Mouse (Mus musculus): ENCODE measurements around the gene Tmem115. TPM values are rescaled to one million over a fixed set of nuclear protein-coding genes. Genes with fewer than 3 reads are reported as not detected.

The Tmem115 gene
- polyA plus RNA-seq, 1 experiment from 2014 or later: 48.1 TPM

DNA sequence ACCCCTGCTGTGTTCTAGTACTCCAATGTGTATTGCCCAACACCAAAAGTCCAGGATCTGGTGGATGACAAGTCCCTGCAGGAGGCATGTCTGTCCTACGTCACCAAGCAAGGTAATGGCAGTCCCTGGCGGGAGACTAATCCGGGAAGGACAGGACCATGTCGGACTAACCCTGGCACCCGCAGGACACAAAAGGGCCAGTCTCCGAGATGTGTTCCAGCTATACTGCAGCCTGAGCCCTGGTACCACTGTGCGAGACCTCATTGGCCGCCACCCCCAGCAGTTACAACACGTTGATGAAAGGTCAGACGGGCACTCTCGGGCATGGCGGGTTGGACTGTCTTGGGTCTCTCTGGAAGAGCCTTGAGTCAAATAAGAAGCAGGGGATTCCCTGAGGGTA is 11.0 kb downstream of the Tmem115 start:
- no peak overlapping the region for H3K9ac ChIP-seq
- no peak overlapping the region for H3K4me3 ChIP-seq
- H3K4me2 ChIP-seq: no peak overlapping the region
- 93% methylated on average over 12 of the region's 12 CpGs for WGBS
- peaks cover 41% of the 10 kb centered on the region for H3K4me1 ChIP-seq (replicated peaks)
- no peak overlapping the region for H3K27ac ChIP-seq (replicated peaks)
- H3K36me3 ChIP-seq: peaks cover 22% of the 10 kb centered on the region
- H3K27me3 ChIP-seq: peaks cover 11% of the 10 kb centered on the region; the same call in 1 of the 2 replicates
- no peak for ATAC-seq (ENCODE audit: low FRiP score, low read depth)
- H3K9me3 ChIP-seq: no peaks in the 10 kb centered on the region

DNA sequence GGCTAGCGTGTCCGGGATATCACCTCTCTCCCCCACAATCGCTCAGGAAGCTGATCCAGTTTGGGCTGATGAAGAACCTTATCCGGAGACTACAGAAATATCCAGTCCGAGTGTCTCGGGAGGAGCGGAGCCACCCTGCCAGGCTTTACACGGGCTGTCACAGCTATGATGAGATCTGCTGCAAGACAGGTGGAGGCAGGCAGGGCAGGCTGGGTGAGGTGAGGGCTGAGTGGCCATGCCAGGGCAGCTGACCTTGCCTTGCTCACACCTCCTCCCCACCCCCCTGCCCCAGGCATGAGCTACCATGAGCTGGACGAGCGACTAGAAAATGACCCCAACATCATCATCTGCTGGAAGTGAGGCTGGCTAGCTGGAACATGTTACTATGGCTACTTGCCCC is 11.5 kb downstream of the Tmem115 start:
- Histone ChIP-seq H3K4me1 (replicated peaks) (peaks cover 39% of the 10 kb centered on the region), H3K9ac (no peak overlapping the region), H3K4me3 (no peak overlapping the region), H3K27ac (replicated peaks) (no peak overlapping the region), H3K36me3 (peaks cover 17% of the 10 kb centered on the region), H3K4me2 (no peak overlapping the region), H3K9me3 (no peaks in the 10 kb centered on the region), H3K27me3 (peaks cover 16% of the 10 kb centered on the region)
- WGBS: 89% methylated on average over 10 of the region's 10 CpGs
- no peak for ATAC-seq (ENCODE audit: low FRiP score, low read depth)

DNA sequence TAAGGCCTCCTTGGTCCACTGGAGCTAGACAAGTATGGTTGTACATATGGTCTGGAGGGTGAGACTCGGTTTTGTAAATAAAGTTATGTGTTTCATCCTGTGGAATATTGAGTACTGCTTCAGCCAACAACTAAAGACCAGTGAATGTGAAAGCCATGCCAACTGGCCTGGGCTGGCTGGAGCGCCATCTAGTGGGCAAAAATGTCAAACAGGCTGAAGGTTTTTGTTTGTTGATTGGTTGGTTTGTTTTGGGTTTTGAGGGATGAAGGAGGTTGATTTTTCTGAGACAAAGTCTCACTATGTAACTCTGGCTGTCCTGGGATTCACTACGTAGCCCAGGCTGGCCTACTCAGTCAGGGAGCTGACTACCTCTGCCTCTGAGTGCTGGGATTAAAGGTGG is 11.9 kb downstream of the Tmem115 start:
- no peak overlapping the region for H3K9ac ChIP-seq
- H3K4me2 ChIP-seq: no peak overlapping the region
- H3K9me3 ChIP-seq: no peaks in the 10 kb centered on the region
- 4% methylated on average over 3 of the region's 3 CpGs for WGBS
- no peak overlapping the region for H3K27ac ChIP-seq (replicated peaks)
- peaks cover 20% of the 10 kb centered on the region for H3K27me3 ChIP-seq
- H3K4me3 ChIP-seq: no peak overlapping the region
- peaks cover 37% of the 10 kb centered on the region for H3K4me1 ChIP-seq (replicated peaks)
- H3K36me3 ChIP-seq: peaks cover 17% of the 10 kb centered on the region
- no peak for ATAC-seq (ENCODE audit: low FRiP score, low read depth)

DNA sequence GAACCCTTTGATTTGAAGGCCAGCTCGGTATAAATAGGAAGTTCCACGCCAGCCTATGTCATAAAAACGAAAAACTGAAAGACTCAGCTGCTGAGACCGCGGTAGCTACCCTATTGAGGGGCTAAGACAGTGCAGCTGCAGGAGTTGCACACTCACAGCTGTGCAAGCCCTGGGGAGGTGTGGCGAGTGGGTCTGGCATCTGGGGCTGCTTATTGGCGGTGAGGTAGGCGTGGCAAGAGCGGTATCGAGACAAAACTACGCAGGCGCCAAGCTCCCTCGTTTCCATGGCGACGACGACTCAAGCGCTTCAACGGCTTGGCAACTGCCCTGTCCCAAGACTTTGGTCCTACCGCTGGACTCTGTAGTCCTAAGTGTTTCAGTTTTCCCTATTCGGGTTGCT is 13.3 kb downstream of the Tmem115 start, which contains the start of gene Zmynd10:
Gene Zmynd10 (plus strand): TSS at position 273 of the 400 bp plus-strand sequence.
- Histone ChIP-seq H3K27ac (replicated peaks) (peak within 1 kb of the TSS; percentile 48), H3K9me3 (no peaks in the 10 kb centered on the region), H3K4me2 (peak within 1 kb of the TSS; percentile 56), H3K9ac (no peak within 1 kb of the TSS), H3K27me3 (peaks cover 34% of the 10 kb centered on the region), H3K4me3 (peak within 1 kb of the TSS; percentile 20; the same call in 1 of the 2 replicates), H3K36me3 (peaks cover 17% of the 10 kb centered on the region), H3K4me1 (replicated peaks) (peaks cover 42% of the 10 kb centered on the region)
- peak; percentile 47 for ATAC-seq (ENCODE audit: low FRiP score, low read depth)
- 4% methylated on average over 20 of the region's 20 CpGs for WGBS

DNA sequence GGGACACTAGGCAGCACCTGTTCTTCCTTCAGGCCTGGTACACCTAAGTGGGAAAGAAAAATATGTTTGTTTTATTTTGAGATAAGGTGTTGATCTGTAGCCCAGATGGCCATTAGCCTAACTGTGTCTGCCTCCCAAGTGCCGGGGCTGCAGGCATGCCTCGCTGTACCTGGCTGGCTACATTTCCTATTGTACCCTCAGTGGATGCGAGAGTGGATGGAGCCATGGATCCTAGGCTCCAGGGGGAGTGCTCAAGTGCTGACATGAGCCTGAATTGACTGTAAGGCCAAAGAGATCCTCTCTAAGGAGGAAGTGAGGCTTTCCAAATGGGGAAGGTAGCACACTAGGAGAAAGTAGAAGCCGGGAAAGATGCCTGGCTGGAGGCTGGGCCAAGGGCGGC is 14.2 kb downstream of the Tmem115 start:
- H3K9ac ChIP-seq: no peak overlapping the region
- H3K27ac ChIP-seq (replicated peaks): no peak overlapping the region
- 79% methylated on average over 5 of the region's 5 CpGs for WGBS
- peaks cover 43% of the 10 kb centered on the region for H3K27me3 ChIP-seq
- H3K36me3 ChIP-seq: peaks cover 17% of the 10 kb centered on the region
- H3K4me2 ChIP-seq: no peak overlapping the region
- no peaks in the 10 kb centered on the region for H3K9me3 ChIP-seq
- H3K4me1 ChIP-seq (replicated peaks): peaks cover 36% of the 10 kb centered on the region
- no peak overlapping the region for H3K4me3 ChIP-seq
- no peak for ATAC-seq (ENCODE audit: low FRiP score, low read depth)

DNA sequence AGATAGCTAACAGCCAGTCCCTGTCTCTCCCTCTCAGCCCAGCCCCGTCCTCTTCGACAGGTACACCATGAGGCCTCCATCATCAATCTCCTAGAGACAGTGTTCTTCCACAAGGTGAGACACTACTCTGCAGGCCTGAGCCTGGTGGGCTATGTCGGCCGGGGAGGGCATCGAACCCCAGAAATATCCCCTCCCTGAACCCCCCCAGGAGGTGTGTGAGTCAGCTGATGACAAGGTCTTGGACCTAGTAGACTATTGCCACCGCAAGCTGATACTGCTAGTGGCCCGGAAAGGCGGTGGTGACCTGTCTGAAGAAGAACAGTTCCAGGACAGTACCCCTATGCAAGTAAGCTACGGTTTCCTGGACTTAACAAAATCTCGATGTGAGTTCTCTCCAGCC is 15.1 kb downstream of the Tmem115 start:
- H3K4me2 ChIP-seq: no peak overlapping the region
- peaks cover 14% of the 10 kb centered on the region for H3K36me3 ChIP-seq
- H3K27me3 ChIP-seq: peaks cover 45% of the 10 kb centered on the region
- H3K9ac ChIP-seq: no peak overlapping the region
- WGBS: 94% methylated on average over 10 of the region's 10 CpGs
- H3K4me3 ChIP-seq: no peak overlapping the region
- peaks cover 41% of the 10 kb centered on the region for H3K4me1 ChIP-seq (replicated peaks)
- no peak for ATAC-seq (ENCODE audit: low FRiP score, low read depth)
- no peak overlapping the region for H3K27ac ChIP-seq (replicated peaks)
- no peaks in the 10 kb centered on the region for H3K9me3 ChIP-seq

DNA sequence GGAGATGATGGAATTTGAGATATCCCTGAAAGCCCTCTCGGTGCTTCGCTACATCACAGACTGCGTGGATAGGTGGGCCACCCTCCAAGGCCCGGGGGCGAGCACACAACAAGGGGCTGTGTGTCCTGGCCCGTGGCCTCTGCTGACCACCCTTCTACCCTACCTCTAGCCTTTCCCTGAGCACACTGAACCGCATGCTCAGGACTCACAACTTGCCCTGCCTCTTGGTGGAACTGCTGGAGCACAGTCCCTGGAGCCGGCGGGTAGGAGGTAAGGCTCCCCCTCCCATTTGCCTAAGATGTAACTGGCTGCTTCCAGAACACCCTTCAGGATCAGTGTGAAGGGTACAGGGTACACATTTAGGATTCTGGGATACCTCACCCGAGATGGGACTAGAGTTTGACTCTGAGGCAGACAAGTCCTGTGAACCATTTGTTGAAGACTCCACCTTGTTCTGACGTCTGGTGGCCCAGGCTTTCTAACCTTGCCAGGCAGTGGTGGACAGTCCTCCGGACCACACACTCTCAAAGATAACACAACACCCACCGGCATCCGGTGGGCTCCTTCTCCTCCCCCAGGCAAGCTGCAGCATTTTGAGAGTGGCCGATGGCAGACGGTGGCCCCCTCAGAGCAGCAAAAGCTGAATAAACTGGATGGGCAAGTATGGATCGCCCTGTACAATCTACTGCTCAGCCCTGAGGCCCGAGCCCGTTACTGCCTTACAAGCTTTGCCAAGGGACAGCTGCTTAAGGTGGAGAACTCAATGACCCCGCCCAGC is 15.7 kb downstream of the Tmem115 start:
- Histone ChIP-seq H3K4me2 (no peak overlapping the region), H3K27me3 (peaks cover 45% of the 10 kb centered on the region), H3K4me3 (no peak overlapping the region), H3K4me1 (replicated peaks) (peaks cover 43% of the 10 kb centered on the region), H3K27ac (replicated peaks) (no peak overlapping the region), H3K36me3 (peaks cover 7% of the 10 kb centered on the region), H3K9me3 (no peaks in the 10 kb centered on the region), H3K9ac (no peak overlapping the region)
- 87% methylated on average over 20 of the region's 20 CpGs for WGBS
- no peak for ATAC-seq (ENCODE audit: low FRiP score, low read depth)

DNA sequence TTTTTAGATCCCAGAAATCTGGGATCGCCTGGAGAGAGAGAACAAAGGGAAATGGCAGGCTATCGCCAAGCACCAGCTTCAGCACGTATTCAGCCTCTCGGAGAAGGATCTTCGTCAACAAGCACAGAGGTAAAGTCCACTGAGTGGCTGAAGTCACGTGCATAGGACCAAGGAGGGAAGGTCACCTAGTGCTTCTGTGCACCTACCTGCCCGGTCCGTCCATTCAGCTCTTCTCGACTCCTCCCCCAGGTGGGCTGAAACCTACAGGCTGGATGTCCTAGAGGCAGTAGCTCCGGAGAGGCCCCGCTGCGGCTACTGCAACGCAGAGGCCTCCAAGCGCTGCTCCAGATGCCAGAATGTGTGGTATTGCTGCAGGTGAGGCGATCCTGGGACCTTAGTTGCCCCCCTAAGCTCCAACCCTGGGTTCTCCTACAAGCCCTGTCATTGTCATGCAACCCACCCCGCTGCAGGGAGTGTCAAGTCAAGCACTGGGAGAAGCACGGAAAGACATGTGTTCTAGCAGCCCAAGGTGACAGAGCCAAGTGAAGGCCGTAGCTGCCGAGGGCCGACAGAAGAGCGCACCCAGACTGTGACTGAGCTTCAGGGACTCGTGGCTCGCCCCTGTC is 16.9 kb downstream of the Tmem115 start:
- H3K27me3 ChIP-seq: peaks cover 45% of the 10 kb centered on the region
- no peaks in the 10 kb centered on the region for H3K9me3 ChIP-seq
- 29% methylated on average over 23 of the region's 23 CpGs for WGBS
- H3K9ac ChIP-seq: no peak overlapping the region
- peak overlapping the region; percentile 63 for H3K4me2 ChIP-seq
- no peak overlapping the region for H3K27ac ChIP-seq (replicated peaks)
- H3K4me3 ChIP-seq: peak overlapping the region; percentile 35; the same call in 1 of the 2 replicates
- peaks cover 47% of the 10 kb centered on the region for H3K4me1 ChIP-seq (replicated peaks)
- no peaks in the 10 kb centered on the region for H3K36me3 ChIP-seq
- ATAC-seq (ENCODE audit: low FRiP score, low read depth): no peak

DNA sequence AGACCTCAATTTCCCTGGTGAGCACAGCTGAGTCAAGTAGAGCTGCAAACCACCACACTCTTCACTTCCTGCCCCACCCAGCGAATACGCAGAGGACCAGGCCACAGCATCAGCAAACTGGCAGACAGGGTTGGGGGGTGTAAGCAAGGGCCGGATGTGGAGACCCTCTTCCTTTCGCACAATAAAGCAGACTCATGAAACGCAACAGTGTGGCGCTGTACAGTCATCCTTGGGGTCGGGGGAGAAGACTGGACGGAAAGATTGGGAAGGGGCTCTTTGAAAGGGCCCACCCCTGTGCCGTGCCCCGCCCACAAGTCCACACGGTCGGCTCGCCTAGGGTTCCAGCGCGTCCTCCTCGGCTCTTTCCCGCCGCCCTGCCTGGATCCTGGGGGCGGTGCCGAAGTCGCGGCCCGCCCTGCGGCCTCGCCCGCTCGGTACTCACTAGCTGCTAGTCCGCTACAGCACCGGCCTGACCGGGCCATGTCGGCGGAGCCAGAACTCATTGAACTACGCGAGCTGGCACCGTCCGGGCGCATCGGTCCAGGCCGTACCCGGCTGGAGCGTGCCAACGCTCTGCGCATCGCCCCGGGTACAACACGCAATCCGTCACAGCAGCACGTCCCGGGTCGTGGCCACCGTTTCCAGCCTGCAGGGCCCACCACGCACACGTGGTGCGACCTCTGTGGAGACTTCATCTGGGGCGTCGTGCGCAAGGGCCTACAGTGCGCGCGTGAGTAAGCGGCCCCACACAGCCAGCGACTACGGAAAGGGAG is 17.6 kb downstream of the Tmem115 start, which contains the start of gene Rassf1:
Gene Rassf1 (plus strand): TSS at position 439 of the 773 bp plus-strand sequence.
- H3K4me3 ChIP-seq: peak within 1 kb of the TSS; percentile 35
- no peak within 1 kb of the TSS for H3K27ac ChIP-seq (replicated peaks)
- H3K9ac ChIP-seq: peak within 1 kb of the TSS; percentile 39
- no peaks in the 10 kb centered on the region for H3K9me3 ChIP-seq
- no peak for ATAC-seq (ENCODE audit: low FRiP score, low read depth)
- H3K4me2 ChIP-seq: peak within 1 kb of the TSS; percentile 63
- H3K36me3 ChIP-seq: no peaks in the 10 kb centered on the region
- H3K27me3 ChIP-seq: peaks cover 45% of the 10 kb centered on the region
- H3K4me1 ChIP-seq (replicated peaks): peaks cover 54% of the 10 kb centered on the region
- WGBS: 2% methylated on average over 63 of the region's 63 CpGs

DNA sequence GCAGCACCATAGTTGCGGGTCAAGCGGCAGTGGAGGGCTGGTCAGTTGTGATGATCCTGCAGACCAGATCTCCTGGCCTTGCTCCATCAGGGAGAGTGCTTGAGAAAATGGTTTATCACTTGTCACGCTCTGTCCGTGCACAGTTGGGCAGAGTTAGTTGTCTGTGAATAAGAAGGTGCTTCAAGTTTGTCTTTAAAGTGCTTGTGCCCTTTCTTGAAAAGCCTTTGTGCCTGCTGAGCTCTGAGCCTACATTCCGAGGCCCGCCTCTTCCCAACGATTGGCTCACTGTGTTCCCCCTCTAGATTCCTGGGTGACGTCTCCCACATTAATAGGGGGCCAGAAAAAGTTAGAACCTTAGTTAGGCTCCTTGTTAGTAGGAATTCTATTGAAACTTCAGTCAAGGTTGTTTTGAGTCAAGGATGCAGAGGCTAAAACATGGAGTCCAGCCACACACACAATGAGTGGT is 18.2 kb downstream of the Tmem115 start:
- Histone ChIP-seq H3K4me2 (peak overlapping the region; percentile 63), H3K36me3 (no peaks in the 10 kb centered on the region), H3K9me3 (no peaks in the 10 kb centered on the region), H3K27me3 (peaks cover 45% of the 10 kb centered on the region), H3K4me3 (peak overlapping the region; percentile 35), H3K27ac (replicated peaks) (no peak overlapping the region), H3K9ac (peak overlapping the region; percentile 39), H3K4me1 (replicated peaks) (peaks cover 53% of the 10 kb centered on the region)
- 13% methylated on average over 8 of the region's 8 CpGs for WGBS
- ATAC-seq (ENCODE audit: low FRiP score, low read depth): no peak

DNA sequence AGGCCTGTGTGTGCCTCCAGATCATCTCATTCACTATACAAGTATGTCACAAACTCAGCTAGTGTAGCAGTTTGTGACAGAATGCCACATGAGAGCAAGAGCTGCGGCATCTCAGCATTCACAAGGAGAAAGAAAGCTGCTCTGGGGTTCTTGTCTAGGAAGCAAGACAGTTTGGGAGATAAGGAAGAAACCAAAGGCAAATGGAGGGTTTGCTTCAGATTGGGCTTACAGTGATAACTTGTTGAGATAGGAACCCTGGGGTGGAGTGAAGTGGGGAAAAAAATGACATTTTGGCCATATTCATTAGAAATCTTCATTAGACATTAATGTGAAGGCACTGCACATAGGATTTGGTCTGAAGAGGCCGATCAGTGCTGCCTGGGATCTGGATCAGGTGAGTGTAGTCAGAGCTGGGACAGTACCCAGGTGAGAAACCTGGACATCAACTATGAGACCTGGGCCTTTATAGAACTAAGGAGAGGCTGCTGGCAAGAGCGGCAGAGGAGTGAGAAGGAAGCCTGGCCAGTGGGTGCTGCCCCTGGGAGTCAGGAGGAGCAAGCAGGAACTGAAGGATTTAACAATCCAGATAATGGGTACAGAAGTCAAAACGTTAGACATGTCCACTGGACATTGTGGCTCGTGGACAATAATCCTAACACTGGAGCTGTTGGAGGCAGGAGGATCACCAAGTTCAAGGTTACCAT is 19.1 kb downstream of the Tmem115 start:
- H3K4me3 ChIP-seq: no peak overlapping the region; the same call in 1 of the 2 replicates
- no peak for ATAC-seq (ENCODE audit: low FRiP score, low read depth)
- H3K4me1 ChIP-seq (replicated peaks): peaks cover 44% of the 10 kb centered on the region
- H3K27ac ChIP-seq (replicated peaks): no peak overlapping the region
- peak overlapping the region; percentile 87; the same call in 1 of the 2 replicates for H3K4me2 ChIP-seq
- peaks cover 45% of the 10 kb centered on the region for H3K27me3 ChIP-seq
- 86% methylated on average over 5 of the region's 5 CpGs for WGBS
- peaks cover 7% of the 10 kb centered on the region for H3K36me3 ChIP-seq
- H3K9me3 ChIP-seq: no peaks in the 10 kb centered on the region
- no peak overlapping the region for H3K9ac ChIP-seq

All from hindbrain, embryonic 15.5 days (tissue).